Mouse (Mus musculus): Measurements from ENCODE around the gene Lcor. TPM values are rescaled to one million over a fixed set of nuclear protein-coding genes. Genes with fewer than 3 reads are reported as not detected.

The Lcor gene
- polyA plus RNA-seq, 1 experiment: 2.9 TPM

GRCm38 (mm10) chr19:41519121-41519520 lies 36.7 kb downstream of the Lcor start:
- Histone ChIP-seq H3K4me3 (ENCODE audit: low read depth, low read length) (no peak overlapping the region), H3K4me1 (ENCODE audit: control insufficient read depth, insufficient read depth, insufficient read length, low read length) (0 out of 2 replicates have a peak, but pooled peaks cover 1% of the 10 kb centered on the region), H3K36me3 (ENCODE audit: control insufficient read depth, insufficient read depth, low read length) (no peaks in the 10 kb centered on the region), H3K27ac (ENCODE audit: insufficient read depth, low read depth, low read length) (no peak overlapping the region), H3K27me3 (ENCODE audit: control insufficient read depth, insufficient read depth, low read length) (no peaks in the 10 kb centered on the region)
- TF ChIP-seq CTCF (IDR thresholded peaks at IDR 0.05; ENCODE audit: extremely low read depth, insufficient read length, insufficient replicate concordance, low read depth, low read length) (no peak), POLR2A (IDR thresholded peaks at IDR 0.05; ENCODE audit: low read depth, low read length) (no peak)
- 69% methylated on average over 6 of the region's 6 CpGs for WGBS

GRCm38 (mm10) chr19:41522246-41522645 lies 39.8 kb downstream of the Lcor start:
- 71% methylated on average over 2 of the region's 2 CpGs for whole genome bisulfite sequencing
- Histone ChIP-seq H3K27me3 (ENCODE audit: control insufficient read depth, insufficient read depth, low read length) (no peaks in the 10 kb centered on the region), H3K36me3 (ENCODE audit: control insufficient read depth, insufficient read depth, low read length) (no peaks in the 10 kb centered on the region), H3K4me3 (ENCODE audit: low read depth, low read length) (no peak overlapping the region), H3K27ac (ENCODE audit: insufficient read depth, low read depth, low read length) (no peak overlapping the region), H3K4me1 (ENCODE audit: control insufficient read depth, insufficient read depth, insufficient read length, low read length) (0 out of 2 replicates have a peak, but pooled peaks cover 1% of the 10 kb centered on the region)
- TF ChIP-seq POLR2A (IDR thresholded peaks at IDR 0.05; ENCODE audit: low read depth, low read length) (no peak), CTCF (IDR thresholded peaks at IDR 0.05; ENCODE audit: extremely low read depth, insufficient read length, insufficient replicate concordance, low read depth, low read length) (no peak)

- 0 out of 2 replicates have a peak, but pooled peaks cover 1% of the 10 kb centered on the region for H3K4me1 ChIP-seq (ENCODE audit: control insufficient read depth, insufficient read depth, insufficient read length, low read length)
- H3K27me3 ChIP-seq (ENCODE audit: control insufficient read depth, insufficient read depth, low read length): no peaks in the 10 kb centered on the region
- no peak overlapping the region for H3K27ac ChIP-seq (ENCODE audit: insufficient read depth, low read depth, low read length)
- no peak overlapping the region for H3K4me3 ChIP-seq (ENCODE audit: low read depth, low read length)
- TF ChIP-seq POLR2A (IDR thresholded peaks at IDR 0.05; ENCODE audit: low read depth, low read length) (no peak), CTCF (IDR thresholded peaks at IDR 0.05; ENCODE audit: extremely low read depth, insufficient read length, insufficient replicate concordance, low read depth, low read length) (no peak)
- H3K36me3 ChIP-seq (ENCODE audit: control insufficient read depth, insufficient read depth, low read length): peaks cover 2% of the 10 kb centered on the region; the same call in 1 of the 2 replicates
- 60% methylated on average over 3 of the region's 3 CpGs for WGBS
Measured at GRCm38 (mm10) chr19:41523798-41524563, 41.5 kb downstream of the Lcor start.

GRCm38 (mm10) chr19:41529169-41529568 lies 46.7 kb downstream of the Lcor start:
- WGBS: 84% methylated on average over 3 of the region's 3 CpGs
- TF ChIP-seq POLR2A (IDR thresholded peaks at IDR 0.05; ENCODE audit: low read depth, low read length) (no peak), CTCF (IDR thresholded peaks at IDR 0.05; ENCODE audit: extremely low read depth, insufficient read length, insufficient replicate concordance, low read depth, low read length) (no peak)
- no peak overlapping the region for H3K27ac ChIP-seq (ENCODE audit: insufficient read depth, low read depth, low read length)

GRCm38 (mm10) chr19:41534021-41534420 lies 51.6 kb downstream of the Lcor start:
- TF ChIP-seq POLR2A (IDR thresholded peaks at IDR 0.05; ENCODE audit: low read depth, low read length): no peak
- no peak for TF ChIP-seq CTCF (IDR thresholded peaks at IDR 0.05; ENCODE audit: extremely low read depth, insufficient read length, insufficient replicate concordance, low read depth, low read length)
- Histone ChIP-seq H3K4me3 (ENCODE audit: low read depth, low read length) (no peak overlapping the region), H3K36me3 (ENCODE audit: control insufficient read depth, insufficient read depth, low read length) (peaks cover 3% of the 10 kb centered on the region), H3K27me3 (ENCODE audit: control insufficient read depth, insufficient read depth, low read length) (no peaks in the 10 kb centered on the region), H3K27ac (ENCODE audit: insufficient read depth, low read depth, low read length) (no peak overlapping the region), H3K4me1 (ENCODE audit: control insufficient read depth, insufficient read depth, insufficient read length, low read length) (no peaks in the 10 kb centered on the region)
- 86% methylated on average over 3 of the region's 3 CpGs for WGBS

More at GRCm38 (mm10) chr19:41529169-41529568, 46.7 kb downstream of the Lcor start:
- H3K36me3 ChIP-seq (ENCODE audit: control insufficient read depth, insufficient read depth, low read length): peaks cover 3% of the 10 kb centered on the region
- no peak overlapping the region for H3K4me3 ChIP-seq (ENCODE audit: low read depth, low read length)
- no peaks in the 10 kb centered on the region for H3K4me1 ChIP-seq (ENCODE audit: control insufficient read depth, insufficient read depth, insufficient read length, low read length)
- H3K27me3 ChIP-seq (ENCODE audit: control insufficient read depth, insufficient read depth, low read length): no peaks in the 10 kb centered on the region

GRCm38 (mm10) chr19:41556981-41557380 lies 74.5 kb downstream of the Lcor start:
- Histone ChIP-seq H3K4me3 (ENCODE audit: low read depth, low read length) (no peak overlapping the region), H3K27me3 (ENCODE audit: control insufficient read depth, insufficient read depth, low read length) (no peaks in the 10 kb centered on the region), H3K27ac (ENCODE audit: insufficient read depth, low read depth, low read length) (no peak overlapping the region), H3K36me3 (ENCODE audit: control insufficient read depth, insufficient read depth, low read length) (peaks cover 39% of the 10 kb centered on the region), H3K4me1 (ENCODE audit: control insufficient read depth, insufficient read depth, insufficient read length, low read length) (peaks cover 5% of the 10 kb centered on the region; the same call in 1 of the 2 replicates)
- TF ChIP-seq CTCF (IDR thresholded peaks at IDR 0.05; ENCODE audit: extremely low read depth, insufficient read length, insufficient replicate concordance, low read depth, low read length): no peak
- WGBS: 86% methylated on average over 4 of the region's 4 CpGs

- Histone ChIP-seq H3K27me3 (ENCODE audit: control insufficient read depth, insufficient read depth, low read length) (no peaks in the 10 kb centered on the region), H3K27ac (ENCODE audit: insufficient read depth, low read depth, low read length) (no peak overlapping the region), H3K4me1 (ENCODE audit: control insufficient read depth, insufficient read depth, insufficient read length, low read length) (peaks cover 3% of the 10 kb centered on the region; the same call in 1 of the 2 replicates), H3K4me3 (ENCODE audit: low read depth, low read length) (no peak overlapping the region), H3K36me3 (ENCODE audit: control insufficient read depth, insufficient read depth, low read length) (peaks cover 39% of the 10 kb centered on the region)
- 63% methylated on average over 4 of the region's 4 CpGs for WGBS
- TF ChIP-seq CTCF (IDR thresholded peaks at IDR 0.05; ENCODE audit: extremely low read depth, insufficient read length, insufficient replicate concordance, low read depth, low read length): no peak
- TF ChIP-seq POLR2A (IDR thresholded peaks at IDR 0.05; ENCODE audit: low read depth, low read length): no peak
Measured at GRCm38 (mm10) chr19:41557491-41557890, 75.1 kb downstream of the Lcor start.
